Mouse (Mus musculus) midbrain, embryonic 15.5 days (tissue): ENCODE measurements around the gene Rasal2. TPM values are rescaled to one million over a fixed set of nuclear protein-coding genes. Genes with fewer than 3 reads are reported as not detected.

Experiments used
- ATAC-seq: fragments of 200-750 bp; cut with Nextera tagmentation; replicated peaks from 2 replicates; pipeline ENCODE4 v1.8.0; 2017; ENCODE audit warnings: moderate TSS enrichment
- H3K27ac ChIP-seq: fragments of 300-500 bp; sonication (generic); 2 replicates; pipeline ENCODE4 v1.5.1; 2015; ENCODE audit warnings: mild to moderate bottlenecking, inconsistent platforms
- H3K27me3 ChIP-seq: fragments of 300-500 bp; sonication (generic); replicated peaks from 2 replicates; pipeline ENCODE4 v1.6.1; 2015; ENCODE audit warnings: inconsistent platforms
- H3K36me3 ChIP-seq: fragments of 300-500 bp; sonication (generic); replicated peaks from 2 replicates; pipeline ENCODE4 v1.6.1; 2015; ENCODE audit warnings: inconsistent platforms
- H3K4me1 ChIP-seq: fragments of 300-500 bp; sonication (generic); 2 replicates; pipeline ENCODE4 v1.6.1; 2015; ENCODE audit warnings: inconsistent platforms
- H3K4me2 ChIP-seq: fragments of 300-500 bp; sonication (generic); 2 replicates; pipeline ENCODE4 v1.6.1; 2015; ENCODE audit warnings: inconsistent platforms, mild to moderate bottlenecking, moderate library complexity
- H3K4me3 ChIP-seq: fragments of 300-500 bp; sonication (generic); 2 replicates; pipeline ENCODE4 v1.5.1; 2015; ENCODE audit warnings: mild to moderate bottlenecking, inconsistent platforms
- H3K9ac ChIP-seq: fragments of 300-500 bp; sonication (generic); 2 replicates; pipeline ENCODE4 v1.6.1; 2015; ENCODE audit warnings: mild to moderate bottlenecking, inconsistent platforms
- H3K9me3 ChIP-seq: fragments of 300-500 bp; sonication (generic); 2 replicates; pipeline ENCODE4 v1.6.1; 2016; ENCODE audit warnings: inconsistent platforms
- WGBS: fragments of 180-500 bp; shearing (Covaris S2); methylation state at CpG from one replicate; pipeline ENCODE4 v1.1.7; 2015; ENCODE audit warnings: mixed read lengths; 5-methylcytosine and 5-hydroxymethylcytosine counted together
- polyA plus RNA-seq: library from polyadenylated mRNA; unstranded; fragments of >200 nt; fragmentation: Nextera tagmentation; extraction: Ambion mirVana; gene quantifications from 2 replicates; pipeline ENCODE4 v1.2.1, GENCODE M21; 2015

The Rasal2 gene
- polyA plus RNA-seq, 1 experiment from 2014 or later, result 58.7 TPM

GRCm38 (mm10) chr1:157448164-157448804 is 35.9 kb upstream of the Rasal2 start:
- H3K9ac ChIP-seq, result no peak overlapping the region
- 20% methylated on average over 7 of the region's 7 CpGs for WGBS
- no peaks in the 10 kb centered on the region for H3K36me3 ChIP-seq
- ATAC-seq, result no peak
- H3K4me3 ChIP-seq, result no peak overlapping the region
- H3K4me1 ChIP-seq, result peaks cover 43% of the 10 kb centered on the region
- no peaks in the 10 kb centered on the region for H3K9me3 ChIP-seq
- no peak overlapping the region for H3K4me2 ChIP-seq
- no peak overlapping the region for H3K27ac ChIP-seq
- H3K27me3 ChIP-seq, result no peaks in the 10 kb centered on the region

- H3K4me3 ChIP-seq, result no peak overlapping the region
- ATAC-seq, result no peak
- no peak overlapping the region for H3K27ac ChIP-seq
- no peak overlapping the region for H3K4me2 ChIP-seq
- no peaks in the 10 kb centered on the region for H3K9me3 ChIP-seq
- H3K27me3 ChIP-seq, result no peaks in the 10 kb centered on the region
- H3K9ac ChIP-seq, result no peak overlapping the region
- no peaks in the 10 kb centered on the region for H3K36me3 ChIP-seq
- WGBS, result 51% methylated on average over 4 of the region's 4 CpGs
- peaks cover 40% of the 10 kb centered on the region for H3K4me1 ChIP-seq
These were observed 34.7 kb upstream of the Rasal2 start for GRCm38 (mm10) chr1:157447142-157447541.

GRCm38 (mm10) chr1:157446325-157446724 is 33.9 kb upstream of the Rasal2 start:
- Histone ChIP-seq H3K4me3 (no peak overlapping the region), H3K27ac (no peak overlapping the region), H3K27me3 (no peaks in the 10 kb centered on the region), H3K9me3 (no peaks in the 10 kb centered on the region), H3K4me1 (peaks cover 40% of the 10 kb centered on the region), H3K9ac (no peak overlapping the region), H3K36me3 (no peaks in the 10 kb centered on the region), H3K4me2 (no peak overlapping the region)
- no peak for ATAC-seq
- 66% methylated on average over 7 of the region's 7 CpGs for WGBS

- Histone ChIP-seq H3K9me3 (no peaks in the 10 kb centered on the region), H3K4me2 (no peak overlapping the region), H3K36me3 (no peaks in the 10 kb centered on the region), H3K9ac (no peak overlapping the region), H3K4me1 (peaks cover 38% of the 10 kb centered on the region), H3K27me3 (no peaks in the 10 kb centered on the region), H3K4me3 (no peak overlapping the region), H3K27ac (no peak overlapping the region)
- whole genome bisulfite sequencing, result 91% methylated on average over 6 of the region's 6 CpGs
- ATAC-seq, result no peak
These were observed 33.1 kb upstream of the Rasal2 start for GRCm38 (mm10) chr1:157445398-157445910.

- H3K4me1 ChIP-seq, result peaks cover 39% of the 10 kb centered on the region
- no peak overlapping the region for H3K4me2 ChIP-seq
- H3K9ac ChIP-seq, result no peak overlapping the region
- no peak for ATAC-seq
- H3K27ac ChIP-seq, result no peak overlapping the region
- 63% methylated on average over 13 of the region's 13 CpGs for WGBS
- H3K36me3 ChIP-seq, result no peaks in the 10 kb centered on the region
- H3K4me3 ChIP-seq, result no peak overlapping the region
- no peaks in the 10 kb centered on the region for H3K9me3 ChIP-seq
- H3K27me3 ChIP-seq, result no peaks in the 10 kb centered on the region
These were observed 32.4 kb upstream of the Rasal2 start for GRCm38 (mm10) chr1:157444632-157445300.

GRCm38 (mm10) chr1:157443723-157444561 is 31.5 kb upstream of the Rasal2 start:
- peaks cover 40% of the 10 kb centered on the region for H3K4me1 ChIP-seq
- 13% methylated on average over 19 of the region's 19 CpGs for WGBS
- no peaks in the 10 kb centered on the region for H3K36me3 ChIP-seq
- ATAC-seq, result no peak
- H3K27ac ChIP-seq, result 0 out of 2 replicates have a peak overlapping the region, but pooled peaks have one; percentile 49
- H3K9me3 ChIP-seq, result no peaks in the 10 kb centered on the region
- peak overlapping the region; percentile 35 for H3K4me2 ChIP-seq
- H3K27me3 ChIP-seq, result no peaks in the 10 kb centered on the region
- no peak overlapping the region for H3K4me3 ChIP-seq
- 0 out of 2 replicates have a peak overlapping the region, but pooled peaks have one; percentile 20 for H3K9ac ChIP-seq

GRCm38 (mm10) chr1:157443026-157443722 is 30.8 kb upstream of the Rasal2 start:
- WGBS, result 11% methylated on average over 14 of the region's 14 CpGs
- peak overlapping the region; percentile 35 for H3K4me2 ChIP-seq
- no peaks in the 10 kb centered on the region for H3K27me3 ChIP-seq
- 0 out of 2 replicates have a peak overlapping the region, but pooled peaks have one; percentile 20 for H3K9ac ChIP-seq
- ATAC-seq, result peak; percentile 21; the same call in 1 of the 2 replicates
- no peak overlapping the region for H3K4me3 ChIP-seq
- H3K9me3 ChIP-seq, result no peaks in the 10 kb centered on the region
- peaks cover 40% of the 10 kb centered on the region for H3K4me1 ChIP-seq
- H3K36me3 ChIP-seq, result no peaks in the 10 kb centered on the region
- 0 out of 2 replicates have a peak overlapping the region, but pooled peaks have one; percentile 49 for H3K27ac ChIP-seq

GRCm38 (mm10) chr1:157439973-157440641 is 27.7 kb upstream of the Rasal2 start:
- Histone ChIP-seq H3K4me1 (peaks cover 34% of the 10 kb centered on the region), H3K4me3 (0 out of 2 replicates have a peak overlapping the region, but pooled peaks have one; percentile 4), H3K27me3 (no peaks in the 10 kb centered on the region), H3K9ac (no peak overlapping the region), H3K36me3 (no peaks in the 10 kb centered on the region), H3K9me3 (no peaks in the 10 kb centered on the region), H3K27ac (peak overlapping the region; percentile 59), H3K4me2 (peak overlapping the region; percentile 34)
- ATAC-seq, result peak; percentile 82
- 2% methylated on average over 14 of the region's 14 CpGs for WGBS

GRCm38 (mm10) chr1:157439101-157439500 is 26.7 kb upstream of the Rasal2 start:
- 0 out of 2 replicates have a peak overlapping the region, but pooled peaks have one; percentile 59 for H3K27ac ChIP-seq
- no peak overlapping the region for H3K4me3 ChIP-seq
- H3K4me1 ChIP-seq, result peaks cover 29% of the 10 kb centered on the region
- H3K9ac ChIP-seq, result no peak overlapping the region
- no peaks in the 10 kb centered on the region for H3K9me3 ChIP-seq
- H3K4me2 ChIP-seq, result no peak overlapping the region
- no peak for ATAC-seq
- H3K27me3 ChIP-seq, result no peaks in the 10 kb centered on the region
- WGBS, result 72% methylated on average over 4 of the region's 4 CpGs
- no peaks in the 10 kb centered on the region for H3K36me3 ChIP-seq

- Histone ChIP-seq H3K27ac (no peak overlapping the region), H3K4me2 (no peak overlapping the region), H3K36me3 (no peaks in the 10 kb centered on the region), H3K4me3 (no peak overlapping the region), H3K9ac (no peak overlapping the region), H3K9me3 (no peaks in the 10 kb centered on the region), H3K4me1 (peaks cover 21% of the 10 kb centered on the region), H3K27me3 (no peaks in the 10 kb centered on the region)
- ATAC-seq, result no peak
- WGBS, result 93% methylated on average over 2 of the region's 2 CpGs
These were observed 25.9 kb upstream of the Rasal2 start for GRCm38 (mm10) chr1:157438290-157438689.

GRCm38 (mm10) chr1:157435926-157436325 is 23.5 kb upstream of the Rasal2 start:
- no peaks in the 10 kb centered on the region for H3K36me3 ChIP-seq

More at GRCm38 (mm10) chr1:157435926-157436325, 23.5 kb upstream of the Rasal2 start:
- Histone ChIP-seq H3K4me3 (no peak overlapping the region), H3K9me3 (no peaks in the 10 kb centered on the region), H3K9ac (no peak overlapping the region), H3K27me3 (no peaks in the 10 kb centered on the region), H3K27ac (no peak overlapping the region), H3K4me2 (no peak overlapping the region), H3K4me1 (peaks cover 15% of the 10 kb centered on the region)
- no peak for ATAC-seq
- 92% methylated on average over 6 of the region's 6 CpGs for WGBS
